Mouse (Mus musculus) stomach, embryonic 15.5 days (tissue): Measurements from ENCODE around the gene Bmp8b. TPM values are rescaled to one million over a fixed set of nuclear protein-coding genes. Genes with fewer than 3 reads are reported as not detected.
A peak's percentile ranks its signal among the peaks of the same experiment; 100 is the strongest.

Experiments
- ATAC-seq: fragments of 200-750 bp; cut with Nextera tagmentation; 2 replicates; pipeline ENCODE4 v1.8.0; 2017; ENCODE audit warnings: low read depth, moderate number of reproducible peaks, moderate TSS enrichment; ENCODE audit not compliant: insufficient read depth, low FRiP score
- H3K27ac ChIP-seq: fragments of 300-500 bp; sonication (generic); 2 replicates; pipeline ENCODE4 v1.5.1; 2015; ENCODE audit warnings: mild to moderate bottlenecking, inconsistent platforms
- H3K27me3 ChIP-seq: fragments of 300-500 bp; sonication (generic); replicated peaks from 2 replicates; pipeline ENCODE4 v1.6.1; 2015; ENCODE audit warnings: inconsistent platforms
- H3K36me3 ChIP-seq: fragments of 300-500 bp; sonication (generic); 2 replicates; pipeline ENCODE4 v1.6.1; 2015; ENCODE audit warnings: inconsistent platforms
- H3K4me1 ChIP-seq: fragments of 300-500 bp; sonication (generic); 2 replicates; pipeline ENCODE4 v1.6.1; 2015; ENCODE audit warnings: inconsistent platforms
- H3K4me2 ChIP-seq: fragments of 300-500 bp; sonication (generic); 2 replicates; pipeline ENCODE4 v1.6.1; 2015; ENCODE audit warnings: mild to moderate bottlenecking, inconsistent platforms
- H3K4me3 ChIP-seq: fragments of 300-500 bp; sonication (generic); replicated peaks from 2 replicates; pipeline ENCODE4 v1.5.1; 2015; ENCODE audit warnings: inconsistent platforms
- H3K9ac ChIP-seq: fragments of 300-500 bp; sonication (generic); 2 replicates; pipeline ENCODE4 v1.6.1; 2015; ENCODE audit warnings: inconsistent platforms
- H3K9me3 ChIP-seq: fragments of 300-500 bp; sonication (generic); 2 replicates; pipeline ENCODE4 v1.6.1; 2016; ENCODE audit warnings: inconsistent platforms
- WGBS: fragments of 180-500 bp; shearing (Covaris S2); methylation state at CpG from one replicate; pipeline ENCODE4 v1.1.7; 2015; 5-methylcytosine and 5-hydroxymethylcytosine counted together
- polyA plus RNA-seq: library from polyadenylated mRNA; unstranded; fragments of >200 nt; fragmentation: Nextera tagmentation; extraction: Ambion mirVana; gene quantifications from 2 replicates; pipeline ENCODE4 v1.2.1, GENCODE M21; 2015

Bmp8b gene
- 0.54 and 0.81 TPM in 2 replicates for polyA plus RNA-seq

GRCm38 (mm10) chr4:123104651-123105450 is at the start of gene Bmp8b:
Gene Bmp8b, plus strand, starts transcription at chr4:123105165.
- H3K4me2 ChIP-seq: peak within 1 kb of the TSS; percentile 64
- peak within 1 kb of the TSS; percentile 36 for H3K4me3 ChIP-seq
- peaks cover 10% of the 10 kb centered on the region; the same call in 1 of the 2 replicates for H3K4me1 ChIP-seq
- no peaks in the 10 kb centered on the region for H3K9me3 ChIP-seq
- H3K27ac ChIP-seq: no peak within 1 kb of the TSS
- no peak within 1 kb of the TSS for H3K9ac ChIP-seq
- ATAC-seq: peak; percentile 59; the same call in 1 of the 2 replicates
- H3K36me3 ChIP-seq: no peaks in the 10 kb centered on the region
- WGBS: 5% methylated on average over 75 of the region's 75 CpGs
- peaks cover 30% of the 10 kb centered on the region for H3K27me3 ChIP-seq

GRCm38 (mm10) chr4:123056560-123057109 is 48.3 kb upstream of the Bmp8b start:
- H3K4me1 ChIP-seq: peaks cover 4% of the 10 kb centered on the region; the same call in 1 of the 2 replicates
- H3K4me2 ChIP-seq: no peak overlapping the region
- H3K36me3 ChIP-seq: peaks cover 29% of the 10 kb centered on the region
- H3K9ac ChIP-seq: no peak overlapping the region
- no peaks in the 10 kb centered on the region for H3K27me3 ChIP-seq
- H3K9me3 ChIP-seq: no peaks in the 10 kb centered on the region
- WGBS: 79% methylated on average over 3 of the region's 3 CpGs
- no peak overlapping the region for H3K4me3 ChIP-seq
- no peak for ATAC-seq
- H3K27ac ChIP-seq: peak overlapping the region; percentile 71; the same call in 1 of the 2 replicates

- no peak overlapping the region for H3K27ac ChIP-seq
- no peaks in the 10 kb centered on the region for H3K4me1 ChIP-seq
- H3K36me3 ChIP-seq: peaks cover 27% of the 10 kb centered on the region
- no peaks in the 10 kb centered on the region for H3K9me3 ChIP-seq
- WGBS: 33% methylated on average over 1 of the region's 1 CpGs
- no peak overlapping the region for H3K9ac ChIP-seq
- H3K4me3 ChIP-seq: no peak overlapping the region
- no peak overlapping the region for H3K4me2 ChIP-seq
- no peaks in the 10 kb centered on the region for H3K27me3 ChIP-seq
- ATAC-seq: no peak
Observed at GRCm38 (mm10) chr4:123057957-123058356, 47.0 kb upstream of the Bmp8b start.

- Histone ChIP-seq H3K4me2 (no peak overlapping the region), H3K9me3 (no peaks in the 10 kb centered on the region), H3K9ac (no peak overlapping the region), H3K27me3 (no peaks in the 10 kb centered on the region), H3K4me3 (no peak overlapping the region), H3K4me1 (no peaks in the 10 kb centered on the region), H3K27ac (no peak overlapping the region), H3K36me3 (no peaks in the 10 kb centered on the region)
- ATAC-seq: no peak
- WGBS: 79% methylated on average over 5 of the region's 5 CpGs
Observed at GRCm38 (mm10) chr4:123061744-123062143, 43.2 kb upstream of the Bmp8b start.

GRCm38 (mm10) chr4:123068646-123069045 is 36.3 kb upstream of the Bmp8b start:
- H3K36me3 ChIP-seq: no peaks in the 10 kb centered on the region
- no peak overlapping the region for H3K27ac ChIP-seq
- no peaks in the 10 kb centered on the region for H3K27me3 ChIP-seq
- 78% methylated on average over 6 of the region's 6 CpGs for WGBS
- no peaks in the 10 kb centered on the region for H3K4me1 ChIP-seq
- no peak for ATAC-seq
- no peak overlapping the region; the same call in 1 of the 2 replicates for H3K9ac ChIP-seq
- no peaks in the 10 kb centered on the region for H3K9me3 ChIP-seq
- H3K4me3 ChIP-seq: no peak overlapping the region
- no peak overlapping the region for H3K4me2 ChIP-seq

GRCm38 (mm10) chr4:123071266-123071966 is 33.5 kb upstream of the Bmp8b start:
- Histone ChIP-seq H3K27ac (peak overlapping the region; percentile 65), H3K4me2 (peak overlapping the region; percentile 34), H3K27me3 (no peaks in the 10 kb centered on the region), H3K4me3 (no peak overlapping the region), H3K36me3 (no peaks in the 10 kb centered on the region), H3K4me1 (no peaks in the 10 kb centered on the region), H3K9ac (no peak overlapping the region), H3K9me3 (no peaks in the 10 kb centered on the region)
- 6% methylated on average over 13 of the region's 13 CpGs for WGBS
- peak; percentile 93 for ATAC-seq

- WGBS: 47% methylated on average over 8 of the region's 8 CpGs
- no peak for ATAC-seq
- peaks cover 5% of the 10 kb centered on the region; the same call in 1 of the 2 replicates for H3K4me1 ChIP-seq
- no peak overlapping the region for H3K9ac ChIP-seq
- H3K4me2 ChIP-seq: no peak overlapping the region
- H3K9me3 ChIP-seq: no peaks in the 10 kb centered on the region
- no peak overlapping the region for H3K27ac ChIP-seq
- no peaks in the 10 kb centered on the region for H3K27me3 ChIP-seq
- no peaks in the 10 kb centered on the region for H3K36me3 ChIP-seq
- H3K4me3 ChIP-seq: no peak overlapping the region
Observed at GRCm38 (mm10) chr4:123076928-123077327, 28.0 kb upstream of the Bmp8b start.

- H3K4me2 ChIP-seq: no peak overlapping the region
- H3K9me3 ChIP-seq: no peaks in the 10 kb centered on the region
- WGBS: 59% methylated on average over 4 of the region's 4 CpGs
- H3K27ac ChIP-seq: no peak overlapping the region
- H3K27me3 ChIP-seq: no peaks in the 10 kb centered on the region
- H3K4me3 ChIP-seq: no peak overlapping the region
- no peak overlapping the region for H3K9ac ChIP-seq
- H3K36me3 ChIP-seq: no peaks in the 10 kb centered on the region
- peaks cover 5% of the 10 kb centered on the region for H3K4me1 ChIP-seq
- ATAC-seq: no peak
Observed at GRCm38 (mm10) chr4:123078231-123078630, 26.7 kb upstream of the Bmp8b start.

- no peak overlapping the region for H3K9ac ChIP-seq
- H3K4me1 ChIP-seq: peaks cover 5% of the 10 kb centered on the region
- 30% methylated on average over 13 of the region's 13 CpGs for WGBS
- peak; percentile 67 for ATAC-seq
- no peaks in the 10 kb centered on the region for H3K27me3 ChIP-seq
- no peak overlapping the region for H3K27ac ChIP-seq
- no peak overlapping the region for H3K4me3 ChIP-seq
- no peaks in the 10 kb centered on the region for H3K36me3 ChIP-seq
- no peak overlapping the region for H3K4me2 ChIP-seq
- H3K9me3 ChIP-seq: no peaks in the 10 kb centered on the region
Observed at GRCm38 (mm10) chr4:123080791-123081190, 24.2 kb upstream of the Bmp8b start.

GRCm38 (mm10) chr4:123082283-123083163 is 22.4 kb upstream of the Bmp8b start:
- H3K9me3 ChIP-seq: no peaks in the 10 kb centered on the region
- WGBS: 75% methylated on average over 20 of the region's 20 CpGs
- no peak overlapping the region for H3K27ac ChIP-seq
- no peak overlapping the region for H3K4me2 ChIP-seq
- peaks cover 5% of the 10 kb centered on the region for H3K4me1 ChIP-seq
- no peak overlapping the region for H3K9ac ChIP-seq
- ATAC-seq: peak; percentile 45; the same call in 1 of the 2 replicates
- H3K4me3 ChIP-seq: no peak overlapping the region
- H3K36me3 ChIP-seq: no peaks in the 10 kb centered on the region
- H3K27me3 ChIP-seq: no peaks in the 10 kb centered on the region

GRCm38 (mm10) chr4:123083323-123083902 is 21.6 kb upstream of the Bmp8b start:
- 63% methylated on average over 13 of the region's 13 CpGs for WGBS
- no peak overlapping the region for H3K4me3 ChIP-seq
- H3K27ac ChIP-seq: no peak overlapping the region
- no peaks in the 10 kb centered on the region for H3K9me3 ChIP-seq
- H3K36me3 ChIP-seq: no peaks in the 10 kb centered on the region
- no peaks in the 10 kb centered on the region for H3K27me3 ChIP-seq
- ATAC-seq: no peak
- no peak overlapping the region for H3K9ac ChIP-seq
- H3K4me2 ChIP-seq: no peak overlapping the region
- H3K4me1 ChIP-seq: peaks cover 5% of the 10 kb centered on the region
